Mouse (Mus musculus) small intestine, adult 2 months (tissue): ENCODE results near the gene Irgc1. TPM values are rescaled to one million over a fixed set of nuclear protein-coding genes. Genes with fewer than 3 reads are reported as not detected.
"Not testable (repeated sequence)": the region's sequence is repeated elsewhere in the genome, so short reads cannot be mapped to it uniquely, and the experiment has no call there.

Source experiments
- H3K27ac ChIP-seq: fragments of 200-500 bp; 2 replicates; pipeline ENCODE4 v1.5.1; 2012; ENCODE audit warnings: low read depth, low read length, control low read depth, inconsistent platforms; ENCODE audit not compliant: insufficient read depth
- H3K27me3 ChIP-seq: fragments of 200-500 bp; 2 replicates; pipeline ENCODE4 v1.6.1; 2012; ENCODE audit warnings: mild to moderate bottlenecking, moderate library complexity, low read length, inconsistent platforms; ENCODE audit not compliant: control insufficient read depth, insufficient read depth
- H3K36me3 ChIP-seq: fragments of 200-500 bp; 2 replicates; pipeline ENCODE4 v1.6.1; 2012; ENCODE audit warnings: mild to moderate bottlenecking, low read length, control low read depth, inconsistent platforms; ENCODE audit not compliant: control insufficient read depth, insufficient read depth
- H3K4me1 ChIP-seq: fragments of 200-500 bp; 2 replicates; pipeline ENCODE4 v1.6.1; 2012; ENCODE audit warnings: low read length, inconsistent platforms, mixed read lengths; ENCODE audit not compliant: control insufficient read depth, insufficient read depth, insufficient read length
- H3K4me3 ChIP-seq: fragments of 200-500 bp; 2 replicates; pipeline ENCODE4 v1.5.1; 2012; ENCODE audit warnings: low read depth, mild to moderate bottlenecking, control low read depth, inconsistent platforms, low read length, moderate library complexity
- CTCF ChIP-seq: fragments of 200-500 bp; IDR thresholded peaks from 2 replicates; pipeline ENCODE4 v1.5.1; 2012; ENCODE audit warnings: low read depth, mild to moderate bottlenecking, control low read depth, inconsistent platforms, low read length, moderate library complexity, mixed read lengths; ENCODE audit not compliant: insufficient replicate concordance, insufficient read length; ENCODE audit errors: extremely low read depth
- POLR2A ChIP-seq: fragments of 200-500 bp; IDR thresholded peaks from 2 replicates; pipeline ENCODE4 v1.6.1; 2012; ENCODE audit warnings: low read depth, mild to moderate bottlenecking, control low read depth, inconsistent platforms, low read length, moderate library complexity
- WGBS: fragments of 180-500 bp; shearing (Covaris S2); methylation state at CpG from one replicate; pipeline ENCODE4 v1.1.7; 2018; 5-methylcytosine and 5-hydroxymethylcytosine counted together
- polyA plus RNA-seq: library from polyadenylated mRNA; depleted of rRNA; stranded (reverse); fragments of >200 nt; gene quantifications from 2 replicates; pipeline ENCODE4 v1.2.3, GENCODE M21; 2012

Gene Irgc1
- polyA plus RNA-seq, 1 experiment: 0.37 TPM

DNA sequence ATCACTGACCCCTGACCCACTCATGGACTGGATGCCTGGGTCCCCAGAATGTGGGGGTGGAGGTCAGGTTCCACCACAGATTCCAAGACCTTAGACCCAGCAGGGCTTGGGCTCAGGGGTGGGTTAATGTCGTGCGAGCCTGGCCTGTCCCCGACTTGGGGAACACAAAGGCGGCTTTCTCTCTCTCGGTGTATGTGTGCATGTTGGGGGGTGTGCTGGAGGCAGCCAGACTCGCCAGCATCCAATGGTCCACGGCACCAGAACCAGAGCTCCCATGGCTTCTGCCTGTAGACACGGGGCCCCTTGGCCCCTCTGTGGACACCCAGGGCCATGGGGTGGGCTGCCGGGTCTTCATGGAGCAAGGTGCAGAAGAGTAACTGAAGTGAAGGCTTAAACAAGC, 33.4 kb upstream of the Irgc1 start:
- no peak overlapping the region for H3K27ac ChIP-seq
- peaks cover 21% of the 10 kb centered on the region for H3K27me3 ChIP-seq
- peaks cover 4% of the 10 kb centered on the region for H3K4me1 ChIP-seq
- no peak overlapping the region for H3K4me3 ChIP-seq
- H3K36me3 ChIP-seq: no peaks in the 10 kb centered on the region
- TF ChIP-seq POLR2A: no peak
- no peak for TF ChIP-seq CTCF
- 84% methylated on average over 9 of the region's 9 CpGs for WGBS

DNA sequence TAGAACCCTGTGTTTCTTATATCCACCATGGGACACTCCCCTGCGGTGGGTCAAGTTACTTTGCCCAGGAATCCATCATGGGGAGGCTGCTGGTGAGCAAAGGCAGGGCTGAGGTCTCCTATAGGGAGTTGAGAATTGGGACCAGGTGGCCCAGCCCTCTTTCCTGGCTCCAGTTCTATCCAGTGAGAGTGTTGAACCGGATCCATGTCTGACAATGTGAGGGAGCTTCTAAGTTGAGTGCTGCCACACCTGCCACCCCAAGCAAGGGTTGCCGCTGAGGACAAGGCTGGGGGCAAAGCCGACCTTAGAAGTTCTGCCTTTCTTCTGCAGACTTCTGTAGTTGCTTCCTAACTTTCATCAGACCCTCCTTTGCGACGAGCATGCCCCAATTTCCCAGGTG, 31.2 kb upstream of the Irgc1 start:
- not testable (repeated sequence) for H3K27ac ChIP-seq, H3K4me3 ChIP-seq, H3K4me1 ChIP-seq, H3K36me3 ChIP-seq
- 49% methylated on average over 6 of the region's 6 CpGs for WGBS
- peaks cover 21% of the 10 kb centered on the region for H3K27me3 ChIP-seq

DNA sequence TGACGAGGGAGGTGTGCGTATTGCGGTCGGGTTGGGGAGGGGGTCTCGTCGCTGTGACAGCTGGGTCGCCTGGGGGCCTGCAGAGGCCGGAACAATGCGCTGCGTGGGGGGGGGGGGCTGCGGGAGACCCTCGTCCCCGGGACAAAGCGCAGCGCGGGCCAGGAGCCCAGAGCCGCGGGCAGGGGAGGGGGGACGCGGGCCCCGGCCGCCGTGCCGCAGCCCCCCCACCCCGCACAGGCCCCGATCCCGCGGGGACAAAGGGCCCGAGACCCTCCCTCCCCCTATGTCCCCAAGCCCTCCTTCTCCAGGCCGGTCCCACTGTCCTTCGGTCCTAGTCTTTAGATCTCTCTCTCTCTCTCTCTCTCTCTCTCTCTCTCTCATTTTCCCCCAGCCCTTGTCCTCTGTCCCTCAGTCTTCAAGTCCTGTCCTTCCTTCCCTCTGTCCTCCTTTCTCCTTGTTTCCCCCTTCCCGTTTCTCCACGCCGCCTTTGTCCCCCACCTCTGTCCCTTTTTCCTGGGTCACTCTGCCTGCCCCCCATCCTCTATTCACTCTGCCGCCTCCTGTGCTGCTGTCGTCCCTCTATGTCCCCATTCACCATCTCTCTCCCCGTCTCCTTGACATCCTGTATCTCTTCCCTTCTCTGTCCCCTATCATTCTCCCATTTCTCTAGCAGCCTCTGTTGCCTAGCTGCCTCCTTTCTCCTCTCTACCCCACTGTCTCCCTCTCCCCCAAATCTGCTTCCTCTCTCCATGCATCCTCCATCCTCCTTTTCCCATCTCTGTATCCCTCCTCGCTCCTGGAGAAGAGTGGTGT, 30.3 kb upstream of the Irgc1 start:
- WGBS: 6% methylated on average over 20 of the region's 38 CpGs

DNA sequence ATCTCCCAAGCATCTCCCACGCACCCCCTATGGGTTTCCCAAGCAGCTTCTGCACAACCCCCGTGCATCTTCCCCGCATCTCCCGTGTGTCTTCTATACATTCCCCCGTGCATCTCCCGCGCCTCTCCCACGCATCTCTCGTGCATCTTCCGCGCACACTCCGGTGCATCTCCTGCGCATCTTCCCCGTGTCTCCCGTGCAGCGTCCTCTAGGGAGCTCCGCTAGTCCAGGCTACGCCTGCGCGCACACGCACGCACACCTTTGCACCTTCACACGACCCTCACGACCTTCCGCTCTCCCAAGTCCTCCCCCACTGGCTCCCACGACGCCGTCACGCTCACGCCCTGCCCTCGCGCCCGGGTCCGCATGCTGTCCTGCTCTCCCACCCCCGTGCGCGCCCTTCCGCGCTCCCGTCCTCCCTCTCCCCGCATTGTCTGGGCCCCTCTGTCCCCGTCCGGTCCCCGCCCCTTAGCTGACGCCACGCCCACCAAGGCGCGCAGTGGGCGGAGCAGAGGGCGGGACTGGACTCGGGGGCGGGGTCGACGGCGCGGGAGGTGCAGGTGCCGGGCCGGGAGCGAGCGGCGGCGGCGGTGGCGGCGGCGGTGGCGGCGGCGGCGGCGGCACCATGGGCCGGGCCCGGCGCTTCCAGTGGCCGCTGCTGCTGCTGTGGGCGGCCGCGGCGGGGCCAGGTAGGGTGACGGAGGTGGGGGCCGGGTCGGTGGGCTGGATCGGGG, 29.5 kb upstream of the Irgc1 start, which contains the start of gene Cadm4:
TSS of gene Cadm4 (plus strand) at position 550 of the 734 bp plus-strand sequence.
- Histone ChIP-seq H3K36me3 (no peaks in the 10 kb centered on the region), H3K4me1 (peaks cover 4% of the 10 kb centered on the region), H3K27me3 (peaks cover 21% of the 10 kb centered on the region), H3K4me3 (peak within 1 kb of the TSS; percentile 68), H3K27ac (no peak within 1 kb of the TSS)
- 2% methylated on average over 56 of the region's 83 CpGs for WGBS
- no peak for TF ChIP-seq CTCF
- no peak for TF ChIP-seq POLR2A

More for the DNA sequence above, 30.3 kb upstream of the Irgc1 start:
- H3K36me3 ChIP-seq: no peaks in the 10 kb centered on the region
- H3K4me1 ChIP-seq: peaks cover 4% of the 10 kb centered on the region
- H3K27me3 ChIP-seq: peaks cover 21% of the 10 kb centered on the region
- no peak overlapping the region for H3K27ac ChIP-seq
- peak overlapping the region; percentile 68 for H3K4me3 ChIP-seq
- TF ChIP-seq POLR2A: no peak
- TF ChIP-seq CTCF: no peak

DNA sequence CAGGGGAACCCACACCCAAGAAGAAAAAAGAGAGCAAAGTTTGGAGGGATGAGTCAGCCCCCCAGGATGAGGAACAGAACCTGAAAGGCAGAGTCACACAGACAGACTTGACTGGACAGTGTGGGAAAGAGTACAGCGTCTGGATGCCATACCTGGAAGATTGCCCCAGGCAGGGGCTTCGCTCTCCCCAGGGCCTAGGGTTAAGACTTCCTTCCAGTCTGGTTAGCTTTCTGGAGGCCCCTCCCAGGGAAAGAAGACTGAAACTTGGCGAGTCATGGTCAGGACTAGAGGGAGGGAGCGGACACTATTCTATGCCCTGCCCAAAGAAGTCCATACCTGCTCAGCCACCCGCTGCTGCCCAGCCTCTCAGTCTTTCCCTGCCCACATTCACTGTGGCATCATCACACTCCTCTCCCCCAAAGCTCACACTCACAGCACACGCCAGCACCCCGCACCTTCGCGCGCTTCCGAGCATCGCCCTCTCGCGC, 28.9 kb upstream of the Irgc1 start:
- no peaks in the 10 kb centered on the region for H3K36me3 ChIP-seq
- peaks cover 4% of the 10 kb centered on the region for H3K4me1 ChIP-seq
- peak overlapping the region; percentile 68 for H3K4me3 ChIP-seq
- H3K27ac ChIP-seq: no peak overlapping the region; the same call in 1 of the 2 replicates
- H3K27me3 ChIP-seq: peaks cover 21% of the 10 kb centered on the region
- TF ChIP-seq POLR2A (no peak), CTCF (no peak)
- WGBS: 10% methylated on average over 14 of the region's 14 CpGs

DNA sequence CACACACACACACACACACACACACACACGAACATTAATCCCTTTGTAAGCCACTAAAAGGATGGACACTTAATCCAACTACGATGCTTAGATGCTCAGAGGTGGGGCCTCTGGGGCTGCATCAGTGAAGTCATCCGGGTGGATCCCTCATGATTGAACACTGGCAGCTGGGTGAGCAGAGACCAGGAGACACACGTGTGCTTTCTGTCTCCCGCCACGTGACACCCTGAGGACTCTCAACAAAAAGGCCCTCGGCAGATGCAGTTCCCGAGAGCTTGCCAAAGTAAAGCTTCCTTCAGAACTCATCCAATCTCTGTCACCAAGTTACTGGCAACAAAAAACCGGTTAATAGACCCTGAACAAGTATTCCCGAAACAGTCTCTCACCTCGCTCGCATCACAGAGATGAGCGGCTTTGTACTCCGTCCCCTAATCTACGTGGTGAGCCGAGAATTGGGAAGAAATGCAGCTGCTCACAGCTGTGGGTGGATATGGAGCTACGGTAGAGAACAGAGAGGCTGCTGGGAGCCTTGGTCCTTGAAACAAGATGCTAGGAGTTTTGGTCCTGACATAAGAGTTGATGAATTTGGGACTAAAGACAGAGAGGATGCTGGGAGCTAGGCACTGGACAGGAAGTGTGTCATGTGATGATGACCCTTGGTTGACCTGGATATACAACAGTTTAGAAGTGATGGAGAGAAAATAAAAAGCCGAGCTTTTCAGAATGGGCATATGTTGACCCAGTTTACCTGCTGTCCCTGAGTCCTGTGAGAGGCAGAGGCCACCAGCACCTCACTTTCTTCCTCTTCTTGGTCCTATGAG, 28.2 kb upstream of the Irgc1 start:
- H3K36me3 ChIP-seq: no peaks in the 10 kb centered on the region
- H3K4me1 ChIP-seq: peaks cover 4% of the 10 kb centered on the region
- WGBS: 48% methylated on average over 18 of the region's 18 CpGs
- H3K27me3 ChIP-seq: peaks cover 21% of the 10 kb centered on the region
- H3K27ac ChIP-seq: peak overlapping the region; percentile 33
- TF ChIP-seq POLR2A (no peak), CTCF (no peak)
- 0 out of 2 replicates have a peak overlapping the region, but pooled peaks have one; percentile 68 for H3K4me3 ChIP-seq
